Mouse (Mus musculus) kidney, postnatal 4 days (tissue): ENCODE results near the gene Ap1s3.
A peak's percentile ranks its signal among the peaks of the same experiment; 100 is the strongest.

Source experiments
- DNase-seq, 2 experiments: peaks; one replicate each; pipeline ENCODE4 v3.0.0; 2021; ENCODE audit warnings: mixed read lengths in 2 of 2

The Ap1s3 gene

DNA sequence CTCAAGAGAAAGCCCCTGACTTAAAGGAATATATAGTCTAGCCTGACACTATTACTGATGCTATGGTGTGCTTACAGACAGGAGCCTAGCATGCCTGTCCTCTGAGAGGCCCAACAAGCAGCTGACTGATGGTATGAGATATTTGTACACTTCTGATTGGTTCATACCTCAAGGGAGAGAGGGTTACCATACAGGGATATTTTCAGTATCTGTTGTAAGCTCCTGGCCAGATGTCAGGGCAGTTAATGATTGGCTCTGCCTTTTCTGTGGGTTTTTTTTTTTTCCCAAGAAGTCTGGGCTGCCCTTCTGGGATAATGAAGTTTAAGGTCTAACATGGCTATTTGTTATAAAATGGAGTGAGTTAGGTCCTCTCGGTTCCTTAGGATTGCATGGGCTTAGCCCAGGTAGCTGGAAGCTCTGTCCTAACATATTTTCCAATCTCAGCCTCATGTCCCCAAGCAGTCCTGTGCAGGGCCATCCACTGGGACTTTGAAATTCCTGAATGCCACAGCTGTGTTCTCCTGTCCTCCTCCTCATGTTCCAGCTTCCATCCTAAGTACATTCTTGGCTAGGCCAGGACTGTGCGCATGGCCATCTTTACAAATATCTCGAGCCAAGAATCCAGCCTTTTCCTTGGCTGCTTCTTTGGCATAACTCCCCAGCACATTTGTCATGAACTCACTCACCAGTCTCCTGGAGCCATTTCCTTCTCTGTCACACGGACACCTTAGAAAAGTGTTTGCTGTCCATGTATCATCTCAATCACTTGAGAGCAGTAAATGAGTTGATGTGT is 81.6 kb downstream of the Ap1s3 start:
- DNase-seq, result no peak

DNA sequence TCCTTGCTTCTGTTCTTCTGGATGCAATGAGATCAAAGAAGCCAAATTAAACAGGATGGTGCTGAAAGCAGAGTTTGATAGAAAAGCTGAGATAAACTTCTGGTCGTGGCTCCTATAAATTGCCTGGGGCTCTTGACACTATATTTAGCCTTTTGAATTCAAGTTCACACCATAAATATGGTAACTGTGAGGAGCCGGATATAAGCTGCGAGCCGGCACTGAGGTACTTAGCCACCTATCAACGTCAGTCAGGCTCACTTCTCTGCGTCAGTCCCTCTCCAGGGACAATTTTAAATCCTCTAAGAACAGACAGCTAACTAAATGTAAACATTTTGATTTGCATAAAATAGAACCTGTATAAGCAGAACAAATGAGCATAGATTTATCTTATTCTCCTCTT is 82.3 kb downstream of the Ap1s3 start:
- no peak for DNase-seq

DNA sequence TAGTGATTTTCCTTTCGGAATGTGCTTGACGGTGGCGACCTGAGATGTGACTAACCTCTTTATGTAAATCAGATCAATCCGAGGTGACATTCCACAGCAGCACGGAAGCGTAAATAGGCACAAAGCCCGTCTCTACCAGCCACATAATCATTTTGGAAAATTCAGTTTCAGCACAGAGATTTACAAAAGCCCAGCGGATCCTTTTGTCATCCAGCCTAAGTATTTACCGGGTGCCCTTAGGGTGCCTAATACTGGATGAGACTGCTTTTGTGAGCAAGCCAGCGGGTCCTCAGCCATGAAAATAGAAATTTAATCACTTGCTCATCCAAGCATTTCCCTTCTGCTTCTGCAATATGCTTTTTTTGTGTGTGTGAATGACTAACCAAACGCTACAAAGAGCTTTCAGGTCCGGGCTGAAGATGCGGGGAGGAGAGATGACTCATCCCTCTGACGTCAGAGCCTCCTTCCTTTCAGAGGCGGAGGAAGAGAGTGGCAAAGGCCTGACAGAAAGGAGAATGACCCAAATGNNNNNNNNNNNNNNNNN is 90.6 kb downstream of the Ap1s3 start:
- peak; percentile 34 to 51 for DNase-seq

DNA sequence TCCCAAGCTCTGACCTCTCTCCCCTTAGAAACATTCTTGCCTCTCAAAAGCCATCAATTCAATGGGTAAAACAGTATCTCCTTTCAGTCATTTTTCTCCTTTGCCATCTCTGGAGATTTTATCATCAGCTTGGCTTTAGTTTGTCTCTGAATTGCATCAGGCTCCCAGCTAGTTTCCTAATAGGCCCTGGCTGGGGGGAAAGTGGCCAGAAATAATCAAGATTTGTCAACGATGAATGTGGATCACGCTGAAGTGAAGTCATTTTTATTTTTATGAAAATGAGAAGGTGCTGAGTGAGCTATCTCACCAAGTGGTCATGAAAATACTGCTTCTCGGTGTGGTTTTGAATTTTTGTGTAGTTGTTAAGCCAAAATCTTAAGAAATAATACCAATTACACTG is 94.4 kb downstream of the Ap1s3 start:
- no peak for DNase-seq

DNA sequence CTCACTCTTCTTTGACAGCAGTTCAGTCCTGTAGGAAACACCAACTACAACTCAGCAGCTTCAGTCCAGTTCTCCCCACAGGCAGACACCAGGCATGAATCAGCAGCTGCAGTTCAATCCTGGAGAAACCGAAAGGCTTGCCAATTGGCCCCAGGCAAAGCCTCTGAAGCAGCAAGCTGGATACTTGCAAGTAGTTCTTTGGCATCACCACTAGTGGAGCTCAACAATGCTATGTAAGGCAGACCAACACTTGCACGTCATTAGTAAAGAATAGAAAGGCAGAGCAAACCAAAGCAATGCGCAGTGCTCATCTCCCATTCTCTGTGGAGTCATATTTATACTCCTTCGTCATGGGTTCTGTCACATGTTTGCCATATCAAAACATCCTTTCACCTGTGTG is 99.9 kb downstream of the Ap1s3 start:
- no peak for DNase-seq

DNA sequence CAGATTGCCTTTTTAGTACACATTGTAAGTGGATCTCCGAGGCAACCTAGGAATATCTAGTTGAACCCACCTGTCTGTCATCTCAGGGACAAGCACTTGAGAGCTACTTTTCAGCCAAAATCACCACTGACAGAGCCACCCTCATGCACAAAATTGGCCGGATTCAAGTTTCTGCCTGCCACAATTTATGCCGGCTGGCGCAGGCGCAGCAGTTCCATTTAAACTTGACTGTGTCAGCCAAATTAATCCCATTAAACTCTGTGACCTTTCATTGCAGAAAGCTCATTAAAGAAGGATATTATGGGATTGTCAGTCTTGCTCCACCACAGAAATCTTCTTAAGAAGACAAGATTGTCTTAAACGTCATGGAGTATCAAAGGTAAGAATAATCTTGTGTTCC is 100.6 kb downstream of the Ap1s3 start:
- DNase-seq, result no peak

DNA sequence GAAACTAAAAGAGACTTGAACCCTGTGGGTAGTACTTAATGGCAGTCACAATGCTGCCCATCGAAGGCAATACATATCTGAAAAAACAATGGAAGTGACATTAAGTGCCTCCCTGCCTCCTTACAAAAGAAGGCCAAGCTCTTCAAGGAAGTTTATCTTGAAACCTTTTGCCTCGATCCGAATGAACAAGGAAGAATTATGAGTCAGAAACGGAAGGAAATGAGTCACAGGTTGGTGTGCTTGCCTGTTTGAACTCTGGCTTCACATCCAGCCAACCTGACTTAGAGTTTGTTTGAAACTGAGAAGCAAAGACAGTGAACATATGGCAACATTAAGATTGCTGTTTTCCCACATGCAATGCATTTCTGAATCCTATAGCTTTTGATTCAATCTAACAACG is 110.6 kb downstream of the Ap1s3 start:
- no peak for DNase-seq
